Mouse (Mus musculus) kidney, adult 2 months (tissue): Measurements from ENCODE around the gene Map3k12. TPM values are rescaled to one million over a fixed set of nuclear protein-coding genes. Genes with fewer than 3 reads are reported as not detected.

Source experiments
- DNase-seq: peaks from one replicate; pipeline ENCODE4 v3.0.0; 2021
- H3K27ac ChIP-seq: fragments of 200-500 bp; 2 replicates; pipeline ENCODE4 v1.5.1; 2012; ENCODE audit warnings: low read depth, low read length, control low read depth, inconsistent platforms; ENCODE audit not compliant: insufficient read depth
- H3K27me3 ChIP-seq: fragments of 200-500 bp; replicated peaks from 2 replicates; pipeline ENCODE4 v1.6.1; 2012; ENCODE audit warnings: mild to moderate bottlenecking, moderate library complexity, low read length, inconsistent platforms; ENCODE audit not compliant: control insufficient read depth, insufficient read depth
- H3K36me3 ChIP-seq: fragments of 200-500 bp; 2 replicates; pipeline ENCODE4 v1.6.1; 2012; ENCODE audit warnings: mild to moderate bottlenecking, moderate library complexity, low read length, inconsistent platforms; ENCODE audit not compliant: control insufficient read depth, insufficient read depth
- H3K4me1 ChIP-seq: fragments of 200-500 bp; 2 replicates; pipeline ENCODE4 v1.6.1; 2011; ENCODE audit warnings: low read length; ENCODE audit not compliant: control insufficient read depth, insufficient read depth
- H3K4me3 ChIP-seq: fragments of 200-500 bp; 2 replicates; pipeline ENCODE4 v1.5.1; 2011; ENCODE audit warnings: mild to moderate bottlenecking, low read depth, low read length, control low read depth; ENCODE audit not compliant: insufficient read depth
- CTCF ChIP-seq: fragments of 200-500 bp; conservative IDR thresholded peaks from 2 replicates; pipeline ENCODE4 v1.5.1; 2011; ENCODE audit warnings: low read depth, mild to moderate bottlenecking, control low read depth, low read length, moderate library complexity, mixed read lengths; ENCODE audit not compliant: insufficient read depth, insufficient read length
- POLR2A ChIP-seq: fragments of 200-500 bp; IDR thresholded peaks from one replicate; pipeline ENCODE4 v1.6.1; 2011; ENCODE audit warnings: low read depth, low read length, control low read depth
- WGBS: fragments of 180-500 bp; shearing (Covaris S2); methylation state at CpG from one replicate; pipeline ENCODE4 v1.1.7; 2018; 5-methylcytosine and 5-hydroxymethylcytosine counted together
- polyA plus RNA-seq: library from polyadenylated mRNA; depleted of rRNA; stranded (reverse); fragments of >200 nt; gene quantifications from 2 replicates; pipeline ENCODE4 v1.2.3, GENCODE M21; 2012

Map3k12 gene
- polyA plus RNA-seq, 1 experiment = 7.7 TPM

GRCm38 (mm10) chr15:102513004-102513403 lies 3.9 kb downstream of the Map3k12 start:
- no peak overlapping the region for H3K27ac ChIP-seq
- 78% methylated on average over 3 of the region's 3 CpGs for WGBS
- no peak for TF ChIP-seq POLR2A
- H3K36me3 ChIP-seq = no peaks in the 10 kb centered on the region
- no peak for DNase-seq
- no peak overlapping the region for H3K4me3 ChIP-seq
- H3K4me1 ChIP-seq = peaks cover 3% of the 10 kb centered on the region; the same call in 1 of the 2 replicates
- no peaks in the 10 kb centered on the region for H3K27me3 ChIP-seq

DNA sequence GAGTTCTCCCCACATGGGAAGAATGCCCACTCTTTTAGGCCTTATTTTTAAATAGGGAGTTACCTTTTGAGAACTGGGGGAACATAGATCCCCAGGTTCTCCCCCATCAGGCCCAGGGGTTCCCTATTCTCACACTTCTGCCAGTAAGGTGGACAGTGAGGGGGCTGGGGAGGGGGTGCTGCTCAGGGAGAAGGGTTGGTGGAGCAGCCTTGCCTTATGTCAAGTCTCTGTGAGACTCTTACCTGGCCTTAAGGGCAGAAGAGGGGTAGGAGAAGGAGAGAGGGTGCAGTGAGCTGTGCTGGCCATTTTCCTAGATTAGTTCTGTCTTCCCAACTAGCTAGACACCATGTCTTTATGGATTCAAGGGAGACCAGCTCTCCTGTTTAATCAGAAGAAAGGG lies 4.4 kb downstream of the Map3k12 start:
- Histone ChIP-seq H3K27ac (no peak overlapping the region), H3K4me3 (no peak overlapping the region), H3K27me3 (no peaks in the 10 kb centered on the region), H3K36me3 (no peaks in the 10 kb centered on the region), H3K4me1 (peaks cover 3% of the 10 kb centered on the region; the same call in 1 of the 2 replicates)
- TF ChIP-seq CTCF (no peak), POLR2A (no peak)
- DNase-seq = no peak

GRCm38 (mm10) chr15:102512010-102512409 lies 4.9 kb downstream of the Map3k12 start:
- H3K4me3 ChIP-seq = no peak overlapping the region
- no peak for DNase-seq
- H3K27me3 ChIP-seq = no peaks in the 10 kb centered on the region
- WGBS = 59% methylated on average over 5 of the region's 5 CpGs
- no peak overlapping the region for H3K27ac ChIP-seq
- TF ChIP-seq POLR2A (no peak), CTCF (no peak)
- peaks cover 3% of the 10 kb centered on the region; the same call in 1 of the 2 replicates for H3K4me1 ChIP-seq
- no peaks in the 10 kb centered on the region for H3K36me3 ChIP-seq

GRCm38 (mm10) chr15:102511285-102511833 lies 5.5 kb downstream of the Map3k12 start:
- no peak overlapping the region for H3K27ac ChIP-seq
- no peak for TF ChIP-seq POLR2A
- TF ChIP-seq CTCF = no peak
- no peaks in the 10 kb centered on the region for H3K36me3 ChIP-seq
- peaks cover 3% of the 10 kb centered on the region; the same call in 1 of the 2 replicates for H3K4me1 ChIP-seq
- no peaks in the 10 kb centered on the region for H3K27me3 ChIP-seq
- 22% methylated on average over 6 of the region's 6 CpGs for WGBS
- no peak for DNase-seq
- no peak overlapping the region for H3K4me3 ChIP-seq

- Histone ChIP-seq H3K36me3 (no peaks in the 10 kb centered on the region), H3K27ac (peak overlapping the region; percentile 10), H3K4me3 (peak overlapping the region; percentile 78), H3K4me1 (peaks cover 3% of the 10 kb centered on the region; the same call in 1 of the 2 replicates), H3K27me3 (no peaks in the 10 kb centered on the region)
- peak; percentile 90 for DNase-seq
- TF ChIP-seq POLR2A = no peak
- TF ChIP-seq CTCF = no peak
- WGBS = 4% methylated on average over 33 of the region's 34 CpGs
Measured at GRCm38 (mm10) chr15:102510590-102511284, 6.1 kb downstream of the Map3k12 start.

DNA sequence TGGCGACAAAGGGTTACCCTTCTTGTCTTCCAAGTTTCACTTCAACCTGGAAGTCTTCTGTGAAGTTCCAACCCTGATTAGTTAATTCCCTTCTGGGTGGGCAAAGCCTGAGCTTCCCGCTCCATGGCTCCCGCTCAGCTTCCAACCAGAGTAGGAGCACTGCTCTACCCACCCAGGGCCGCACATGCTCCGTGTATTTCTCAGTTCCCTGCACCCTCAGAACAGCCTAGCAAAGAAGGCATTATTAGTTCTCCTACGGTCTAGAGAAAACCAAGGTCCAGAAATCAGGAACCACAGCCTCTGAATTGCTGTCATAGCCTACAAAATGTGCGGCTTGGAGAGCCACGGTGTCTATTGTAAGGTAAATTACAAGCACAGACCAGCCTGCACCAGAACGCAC lies 6.8 kb downstream of the Map3k12 start:
- Histone ChIP-seq H3K4me3 (peak overlapping the region; percentile 78), H3K27ac (peak overlapping the region; percentile 10; the same call in 1 of the 2 replicates), H3K27me3 (no peaks in the 10 kb centered on the region), H3K4me1 (peaks cover 3% of the 10 kb centered on the region; the same call in 1 of the 2 replicates), H3K36me3 (no peaks in the 10 kb centered on the region)
- DNase-seq = no peak
- 13% methylated on average over 9 of the region's 9 CpGs for WGBS
- TF ChIP-seq CTCF = no peak
- TF ChIP-seq POLR2A = no peak

- Histone ChIP-seq H3K4me3 (no peak overlapping the region), H3K27ac (no peak overlapping the region), H3K4me1 (peaks cover 3% of the 10 kb centered on the region; the same call in 1 of the 2 replicates), H3K27me3 (no peaks in the 10 kb centered on the region), H3K36me3 (no peaks in the 10 kb centered on the region)
- 87% methylated on average over 3 of the region's 3 CpGs for WGBS
- TF ChIP-seq POLR2A (no peak), CTCF (no peak)
- DNase-seq = no peak
Measured at GRCm38 (mm10) chr15:102508336-102508735, 8.5 kb downstream of the Map3k12 start.
